In genomic region chr2:170902204-170903028, GRCm38 (mm10) we compare ENCODE assay signal across 18 mouse cellular contexts.
DNase-seq lines count a peak whose midpoint lies in the region; ATAC-seq and TF ChIP-seq lines count a peak whose summit lies in the region.
"Had no signal": no experiment of that assay in that cellular context is flagged by ENCODE, and none has a peak within 500 bp of the region (broad histone marks: within the 10 kb centered on the region; RNA-seq: fewer than 3 reads in every experiment).

No protein-coding gene starts in this region.

- H3K27me3 ChIP-seq in forebrain, embryonic 12.5 days = no peaks in the 10 kb centered on the region
- H3K27me3 ChIP-seq in limb, embryonic 14.5 days (ENCODE audit: control insufficient read depth, insufficient read depth, low read length) = no peaks in the 10 kb centered on the region
- H3K27me3 ChIP-seq: stomach, embryonic 15.5 days had no signal

- WGBS in forebrain, embryonic 12.5 days = 12% methylated on average over 13 of the region's 13 CpGs
- 35% methylated on average over 13 of the region's 13 CpGs for WGBS in limb, embryonic 14.5 days

- peak; percentile 19 for DNase-seq in forelimb bud, embryonic 11.5 days (ENCODE audit: low read depth, low spot score)
- DNase-seq in limb, embryonic 14.5 days (ENCODE audit: low spot score) = no peak
- DNase-seq in neural tube, embryonic 10.5 days (ENCODE audit: extremely low spot score, low spot score) = peak; percentile 11
- no peak for DNase-seq in heart, adult 11 months
- DNase-seq in frontal cortex, postnatal 14 days (ENCODE audit: low spot score in 2 of 2) = no peak
- no peak for DNase-seq in cerebellum, postnatal 14 days
- DNase-seq: adrenal gland, adult 2 months; cerebellum, adult 8-10 months; heart, adult 2 months; heart, postnatal 10 days; lung, embryonic 14.5 days; right cerebral cortex, adult 18-20 months; thymus, postnatal 14 days had no signal

- 0 out of 2 replicates have a peak, but pooled peaks cover 2% of the 10 kb centered on the region for H3K9me3 ChIP-seq in forebrain, embryonic 12.5 days
- H3K9me3 ChIP-seq in limb, embryonic 14.5 days (ENCODE audit: control insufficient read depth, low read length) = 0 out of 2 replicates have a peak, but pooled peaks cover 3% of the 10 kb centered on the region
- H3K9me3 ChIP-seq: stomach, embryonic 15.5 days had no signal

- TF ChIP-seq POLR2A in limb, embryonic 14.5 days (IDR thresholded peaks at IDR 0.05; ENCODE audit: borderline replicate concordance, extremely low read depth, insufficient read depth, insufficient read length) = no peak

- H3K36me3 ChIP-seq in forebrain, embryonic 12.5 days (replicated peaks) = no peaks in the 10 kb centered on the region
- H3K36me3 ChIP-seq in limb, embryonic 14.5 days (ENCODE audit: control insufficient read depth, insufficient read depth, low read length) = no peaks in the 10 kb centered on the region
- H3K36me3 ChIP-seq: stomach, embryonic 15.5 days had no signal

- peak overlapping the region; percentile 86 for H3K27ac ChIP-seq in forebrain, embryonic 12.5 days
- H3K27ac ChIP-seq in limb, embryonic 14.5 days (replicated peaks; ENCODE audit: low read depth, low read length) = no peak overlapping the region
- H3K27ac ChIP-seq: heart, adult 2 months; layer of hippocampus, adult 2 months; stomach, embryonic 15.5 days had no signal

- no peak overlapping the region for H3K9ac ChIP-seq in forebrain, embryonic 12.5 days
- no peak overlapping the region for H3K9ac ChIP-seq in limb, embryonic 14.5 days (ENCODE audit: low read depth, low read length, severe bottlenecking)
- H3K9ac ChIP-seq: lung, embryonic 14.5 days; stomach, embryonic 15.5 days had no signal

- H3K4me3 ChIP-seq in forebrain, embryonic 12.5 days (replicated peaks) = no peak overlapping the region
- no peak overlapping the region for H3K4me3 ChIP-seq in limb, embryonic 14.5 days (replicated peaks; ENCODE audit: low read length)
- H3K4me3 ChIP-seq: erythroblast, embryonic 14.5 days; heart, adult 2 months; layer of hippocampus, adult 2 months; stomach, embryonic 15.5 days had no signal

- peak; percentile 89 for ATAC-seq in forebrain, embryonic 12.5 days (ENCODE audit: low FRiP score)
- no peak for ATAC-seq in limb, embryonic 14.5 days (ENCODE audit: low FRiP score, low read depth)

- peaks cover 21% of the 10 kb centered on the region for H3K4me1 ChIP-seq in forebrain, embryonic 12.5 days
- H3K4me1 ChIP-seq in limb, embryonic 14.5 days (ENCODE audit: control insufficient read depth, insufficient read depth, low read length) = no peaks in the 10 kb centered on the region; the same call in 1 of the 2 replicates
- H3K4me1 ChIP-seq: stomach, embryonic 15.5 days had no signal

- peak overlapping the region; percentile 37 for H3K4me2 ChIP-seq in forebrain, embryonic 12.5 days
- H3K4me2 ChIP-seq in limb, embryonic 14.5 days (replicated peaks; ENCODE audit: low read depth, low read length, severe bottlenecking) = 0 out of 2 replicates have a peak overlapping the region, but pooled peaks have one; percentile 1
- H3K4me2 ChIP-seq: liver, embryonic 11.5 days; lung, embryonic 14.5 days; stomach, embryonic 15.5 days had no signal

Comparison
In these comparisons a context has a peak if more than half of its experiments do, and no peak if none do; other contexts are left out.
1. DNase-seq: peak in forelimb bud, embryonic 11.5 days (single experiment) and neural tube, embryonic 10.5 days (single experiment); none in limb, embryonic 14.5 days (single experiment), heart, adult 11 months (single experiment), frontal cortex, postnatal 14 days (0 of 2) and cerebellum, postnatal 14 days (0 of 2).